Mouse (Mus musculus): Measurements from ENCODE around the gene Cenpn. TPM values are rescaled to one million over a fixed set of nuclear protein-coding genes. Genes with fewer than 3 reads are reported as not detected.

The Cenpn gene
- total and polyA plus RNA-seq, 3 experiments, result 0.37 to 0.89 (median 0.74) TPM

- no peak for DNase-seq
- Histone ChIP-seq H3K79me2 (replicated peaks; ENCODE audit: control insufficient read depth, insufficient read depth, low read length) (no peaks in the 10 kb centered on the region), H3K4me1 (ENCODE audit: control insufficient read depth, insufficient read depth, low read length) (0 out of 2 replicates have a peak, but pooled peaks cover 2% of the 10 kb centered on the region), H3K4me3 (no peak overlapping the region), H3K27me3 (ENCODE audit: control insufficient read depth, insufficient read depth, low read length) (no peaks in the 10 kb centered on the region), H3K9ac (ENCODE audit: low read depth, low read length) (no peak overlapping the region), H3K27ac (0 out of 2 replicates have a peak overlapping the region, but pooled peaks have one; percentile 26), H3K36me3 (ENCODE audit: control insufficient read depth, insufficient read depth, low read length) (no peaks in the 10 kb centered on the region)
- no peak for TF ChIP-seq CTCF (IDR thresholded peaks at IDR 0.05)
- TF ChIP-seq EP300 (IDR thresholded peaks at IDR 0.05; ENCODE audit: insufficient read depth, low read depth, low read length), result no peak
- TF ChIP-seq POLR2A (IDR thresholded peaks at IDR 0.05; ENCODE audit: insufficient read depth, low read depth, low read length), result no peak
- intact Hi-C loops (cut with DNase I), result no loop called here
- WGBS, result 82% methylated on average over 6 of the region's 6 CpGs
Measured at GRCm38 (mm10) chr8:116895521-116895920, 26.0 kb upstream of the Cenpn start.

- H3K36me3 ChIP-seq (ENCODE audit: control insufficient read depth, insufficient read depth, low read length), result no peaks in the 10 kb centered on the region
Measured at GRCm38 (mm10) chr8:116904736-116905135, 16.8 kb upstream of the Cenpn start.

GRCm38 (mm10) chr8:116905252-116905651 is 16.3 kb upstream of the Cenpn start:
- Histone ChIP-seq H3K9ac (ENCODE audit: low read depth, low read length) (no peak overlapping the region), H3K27me3 (ENCODE audit: control insufficient read depth, insufficient read depth, low read length) (no peaks in the 10 kb centered on the region), H3K4me3 (no peak overlapping the region), H3K4me1 (ENCODE audit: control insufficient read depth, insufficient read depth, low read length) (no peaks in the 10 kb centered on the region), H3K36me3 (ENCODE audit: control insufficient read depth, insufficient read depth, low read length) (no peaks in the 10 kb centered on the region), H3K27ac (no peak overlapping the region), H3K79me2 (replicated peaks; ENCODE audit: control insufficient read depth, insufficient read depth, low read length) (no peaks in the 10 kb centered on the region)
- intact Hi-C loops (cut with DNase I), result no loop called here
- DNase-seq, result no peak
- no peak for TF ChIP-seq EP300 (IDR thresholded peaks at IDR 0.05; ENCODE audit: insufficient read depth, low read depth, low read length)
- no peak for TF ChIP-seq POLR2A (IDR thresholded peaks at IDR 0.05; ENCODE audit: insufficient read depth, low read depth, low read length)
- TF ChIP-seq CTCF (IDR thresholded peaks at IDR 0.05), result no peak
- 85% methylated on average over 4 of the region's 4 CpGs for WGBS

More at GRCm38 (mm10) chr8:116904736-116905135, 16.8 kb upstream of the Cenpn start:
- Histone ChIP-seq H3K79me2 (replicated peaks; ENCODE audit: control insufficient read depth, insufficient read depth, low read length) (no peaks in the 10 kb centered on the region), H3K4me3 (no peak overlapping the region), H3K27ac (no peak overlapping the region), H3K27me3 (ENCODE audit: control insufficient read depth, insufficient read depth, low read length) (no peaks in the 10 kb centered on the region), H3K4me1 (ENCODE audit: control insufficient read depth, insufficient read depth, low read length) (no peaks in the 10 kb centered on the region), H3K9ac (ENCODE audit: low read depth, low read length) (no peak overlapping the region)
- WGBS, result 88% methylated on average over 4 of the region's 4 CpGs
- no peak for DNase-seq
- intact Hi-C loops (cut with DNase I), result no loop called here
- TF ChIP-seq CTCF (IDR thresholded peaks at IDR 0.05), result no peak
- no peak for TF ChIP-seq EP300 (IDR thresholded peaks at IDR 0.05; ENCODE audit: insufficient read depth, low read depth, low read length)
- TF ChIP-seq POLR2A (IDR thresholded peaks at IDR 0.05; ENCODE audit: insufficient read depth, low read depth, low read length), result no peak

- Histone ChIP-seq H3K36me3 (ENCODE audit: control insufficient read depth, insufficient read depth, low read length) (no peaks in the 10 kb centered on the region), H3K27me3 (ENCODE audit: control insufficient read depth, insufficient read depth, low read length) (no peaks in the 10 kb centered on the region), H3K27ac (no peak overlapping the region), H3K79me2 (replicated peaks; ENCODE audit: control insufficient read depth, insufficient read depth, low read length) (no peaks in the 10 kb centered on the region), H3K9ac (ENCODE audit: low read depth, low read length) (no peak overlapping the region), H3K4me1 (ENCODE audit: control insufficient read depth, insufficient read depth, low read length) (no peaks in the 10 kb centered on the region), H3K4me3 (no peak overlapping the region)
- TF ChIP-seq EP300 (IDR thresholded peaks at IDR 0.05; ENCODE audit: insufficient read depth, low read depth, low read length), result no peak
- no peak for TF ChIP-seq POLR2A (IDR thresholded peaks at IDR 0.05; ENCODE audit: insufficient read depth, low read depth, low read length)
- TF ChIP-seq CTCF (IDR thresholded peaks at IDR 0.05), result no peak
- intact Hi-C loops (cut with DNase I), result no loop called here
- 96% methylated on average over 4 of the region's 4 CpGs for WGBS
- no peak for DNase-seq
Measured at GRCm38 (mm10) chr8:116905836-116906235, 15.7 kb upstream of the Cenpn start.

- Histone ChIP-seq H3K4me3 (peak overlapping the region; percentile 89), H3K79me2 (replicated peaks; ENCODE audit: control insufficient read depth, insufficient read depth, low read length) (0 out of 2 replicates have a peak, but pooled peaks cover 1% of the 10 kb centered on the region), H3K9ac (ENCODE audit: low read depth, low read length) (peak overlapping the region; percentile 77), H3K27ac (peak overlapping the region; percentile 92), H3K36me3 (ENCODE audit: control insufficient read depth, insufficient read depth, low read length) (no peaks in the 10 kb centered on the region), H3K27me3 (ENCODE audit: control insufficient read depth, insufficient read depth, low read length) (no peaks in the 10 kb centered on the region), H3K4me1 (ENCODE audit: control insufficient read depth, insufficient read depth, low read length) (peaks cover 3% of the 10 kb centered on the region)
- DNase-seq, result no peak
- TF ChIP-seq EP300 (IDR thresholded peaks at IDR 0.05; ENCODE audit: insufficient read depth, low read depth, low read length), result no peak
- TF ChIP-seq CTCF (IDR thresholded peaks at IDR 0.05), result no peak
- TF ChIP-seq POLR2A (IDR thresholded peaks at IDR 0.05; ENCODE audit: insufficient read depth, low read depth, low read length), result no peak
- intact Hi-C loops (cut with DNase I), result loop anchor here (1.0 to 5.0 kb wide), 4 partner anchors 22 to 236 kb away; partner anchors contain the start of genes Atmin, Gan and Gcsh
- under 1% methylated on average over 22 of the region's 22 CpGs for WGBS
Measured at GRCm38 (mm10) chr8:116921005-116921336, 559 bp upstream of the Cenpn start.

- peak overlapping the region; percentile 89 for H3K4me3 ChIP-seq
- peaks cover 3% of the 10 kb centered on the region for H3K4me1 ChIP-seq (ENCODE audit: control insufficient read depth, insufficient read depth, low read length)
- no peaks in the 10 kb centered on the region for H3K79me2 ChIP-seq (replicated peaks; ENCODE audit: control insufficient read depth, insufficient read depth, low read length)
- intact Hi-C loops (cut with DNase I), result loop anchor here (5.0 kb wide), 2 partner anchors 70 to 235 kb away; partner anchors contain the start of genes Gan and Gcsh
- no peaks in the 10 kb centered on the region for H3K36me3 ChIP-seq (ENCODE audit: control insufficient read depth, insufficient read depth, low read length)
- 27% methylated on average over 17 of the region's 17 CpGs for WGBS
- no peak for DNase-seq
- H3K27me3 ChIP-seq (ENCODE audit: control insufficient read depth, insufficient read depth, low read length), result no peaks in the 10 kb centered on the region
- TF ChIP-seq POLR2A (IDR thresholded peaks at IDR 0.05; ENCODE audit: insufficient read depth, low read depth, low read length) (no peak; the same call in 1 of the 2 replicates), CTCF (IDR thresholded peaks at IDR 0.05) (no peak), EP300 (IDR thresholded peaks at IDR 0.05; ENCODE audit: insufficient read depth, low read depth, low read length) (no peak)
- peak overlapping the region; percentile 71 for H3K9ac ChIP-seq (ENCODE audit: low read depth, low read length)
- peak overlapping the region; percentile 92 for H3K27ac ChIP-seq
Measured at GRCm38 (mm10) chr8:116922060-116922757, 679 bp downstream of the Cenpn start.

Data from heart, adult 2 months (tissue).